In genomic region chr19:18687556-18687955, GRCm38 (mm10) we compare ENCODE assay signal across 8 mouse cellular contexts. TPM values are rescaled to one million over a fixed set of nuclear protein-coding genes. Genes with fewer than 3 reads are reported as not detected.
DNase-seq lines count a peak whose midpoint lies in the region; ATAC-seq and TF ChIP-seq lines count a peak whose summit lies in the region.

No protein-coding gene starts in this region.

- ATAC-seq in neural tube, embryonic 12.5 days (ENCODE audit: low FRiP score, low read depth) = 0 out of 2 replicates have a peak, but pooled peaks have one; percentile 17
- peak; percentile 89 for ATAC-seq in common myeloid progenitor, adult 5-6 weeks (replicated peaks; ENCODE audit: low read depth, poor library complexity, severe bottlenecking)
- peak; percentile 49; the same call in 1 of the 2 replicates for ATAC-seq in intestine, embryonic 15.5 days
- ATAC-seq in neural tube, embryonic 15.5 days (ENCODE audit: low FRiP score) = no peak

- TF ChIP-seq CTCF in cerebellum, adult 2 months (IDR thresholded peaks at IDR 0.05; ENCODE audit: borderline replicate concordance, insufficient read depth, low read depth, low read length) = peak; percentile 75

- peak; percentile 39 to 43 for DNase-seq in cerebellum, adult 2 months
- no peak for DNase-seq in cerebellum, adult 11-12 months
- no peak for DNase-seq in neural tube, embryonic 10.5 days (ENCODE audit: extremely low spot score, low spot score)
- peak; percentile 56 for DNase-seq in mesoderm, embryonic 11.5 days (ENCODE audit: low read depth, low spot score)

- TF ChIP-seq POLR2A in cerebellum, adult 2 months (IDR thresholded peaks at IDR 0.05; ENCODE audit: borderline replicate concordance, insufficient read depth, low read length) = no peak

- no peak overlapping the region for H3K27ac ChIP-seq in cerebellum, adult 2 months (ENCODE audit: insufficient read depth, low read length)
- no peak overlapping the region for H3K27ac ChIP-seq in neural tube, embryonic 12.5 days
- no peak overlapping the region for H3K27ac ChIP-seq in intestine, embryonic 15.5 days
- no peak overlapping the region for H3K27ac ChIP-seq in neural tube, embryonic 15.5 days (replicated peaks)

- no peaks in the 10 kb centered on the region for H3K9me3 ChIP-seq in neural tube, embryonic 12.5 days
- H3K9me3 ChIP-seq in intestine, embryonic 15.5 days = no peaks in the 10 kb centered on the region
- H3K9me3 ChIP-seq in neural tube, embryonic 15.5 days (replicated peaks) = no peaks in the 10 kb centered on the region

- no peaks in the 10 kb centered on the region for H3K4me1 ChIP-seq in cerebellum, adult 2 months (ENCODE audit: control insufficient read depth, insufficient read depth, low read length)
- H3K4me1 ChIP-seq in neural tube, embryonic 12.5 days = no peaks in the 10 kb centered on the region
- H3K4me1 ChIP-seq in intestine, embryonic 15.5 days (replicated peaks) = no peaks in the 10 kb centered on the region
- no peaks in the 10 kb centered on the region for H3K4me1 ChIP-seq in neural tube, embryonic 15.5 days

- WGBS in cerebellum, adult 2 months = 73% methylated on average over 3 of the region's 3 CpGs
- 77% methylated on average over 3 of the region's 3 CpGs for WGBS in neural tube, embryonic 12.5 days
- 72% methylated on average over 3 of the region's 3 CpGs for WGBS in intestine, embryonic 15.5 days
- 85% methylated on average over 3 of the region's 3 CpGs for WGBS in neural tube, embryonic 15.5 days

- no peaks in the 10 kb centered on the region for H3K36me3 ChIP-seq in neural tube, embryonic 12.5 days
- 0 out of 2 replicates have a peak, but pooled peaks cover 3% of the 10 kb centered on the region for H3K36me3 ChIP-seq in intestine, embryonic 15.5 days
- 0 out of 2 replicates have a peak, but pooled peaks cover 3% of the 10 kb centered on the region for H3K36me3 ChIP-seq in neural tube, embryonic 15.5 days

- H3K4me3 ChIP-seq in cerebellum, adult 2 months (replicated peaks; ENCODE audit: insufficient read depth, low read depth, low read length) = no peak overlapping the region
- no peak overlapping the region for H3K4me3 ChIP-seq in neural tube, embryonic 12.5 days
- H3K4me3 ChIP-seq in intestine, embryonic 15.5 days (replicated peaks) = no peak overlapping the region
- no peak overlapping the region for H3K4me3 ChIP-seq in neural tube, embryonic 15.5 days (replicated peaks)

- H3K4me2 ChIP-seq in neural tube, embryonic 12.5 days (replicated peaks) = no peak overlapping the region
- H3K4me2 ChIP-seq in intestine, embryonic 15.5 days (replicated peaks) = no peak overlapping the region
- H3K4me2 ChIP-seq in neural tube, embryonic 15.5 days = no peak overlapping the region

- H3K9ac ChIP-seq in neural tube, embryonic 12.5 days = no peak overlapping the region
- no peak overlapping the region for H3K9ac ChIP-seq in intestine, embryonic 15.5 days
- no peak overlapping the region for H3K9ac ChIP-seq in neural tube, embryonic 15.5 days (replicated peaks)

- no peaks in the 10 kb centered on the region for H3K27me3 ChIP-seq in cerebellum, adult 2 months (ENCODE audit: control insufficient read depth, insufficient read depth, low read length)
- H3K27me3 ChIP-seq in neural tube, embryonic 12.5 days (replicated peaks) = no peaks in the 10 kb centered on the region
- H3K27me3 ChIP-seq in intestine, embryonic 15.5 days (replicated peaks) = no peaks in the 10 kb centered on the region
- H3K27me3 ChIP-seq in neural tube, embryonic 15.5 days (replicated peaks) = no peaks in the 10 kb centered on the region

RNA-seq across cellular contexts. Expression of gene Carnmt1, which starts 17.0 kb away (rescaled TPM):
- polyA plus RNA-seq in cerebellum, adult 2 months (2012; rRNA removed) = 7.7 and 8.2 TPM in 2 replicates
- polyA plus RNA-seq in neural tube, embryonic 12.5 days (2016; fragmentation: Nextera tagmentation; extraction: Ambion mirVana) = 23.8 and 24.0 TPM in 2 replicates
- total RNA-seq in common myeloid progenitor, adult 5-6 weeks (2017) = 37.3 and 44.7 TPM in 2 replicates
- polyA plus RNA-seq in intestine, embryonic 15.5 days (2015; fragmentation: Nextera tagmentation; extraction: Ambion mirVana) = 21.2 and 24.0 TPM in 2 replicates
- 12.7 and 14.1 TPM in 2 replicates for polyA plus RNA-seq in neural tube, embryonic 15.5 days (2015; fragmentation: Nextera tagmentation; extraction: Ambion mirVana)

RNA-seq across cellular contexts. Expression of gene D030056L22Rik, which starts 25.4 kb away (rescaled TPM):
- 28.4 and 28.8 TPM in 2 replicates for polyA plus RNA-seq in cerebellum, adult 2 months (2012; rRNA removed)
- polyA plus RNA-seq in neural tube, embryonic 12.5 days (2016; fragmentation: Nextera tagmentation; extraction: Ambion mirVana) = 80.8 and 81.0 TPM in 2 replicates
- total RNA-seq in common myeloid progenitor, adult 5-6 weeks (2017) = 21.9 and 27.0 TPM in 2 replicates
- 26.4 and 30.8 TPM in 2 replicates for polyA plus RNA-seq in intestine, embryonic 15.5 days (2015; fragmentation: Nextera tagmentation; extraction: Ambion mirVana)
- 51.8 and 53.6 TPM in 2 replicates for polyA plus RNA-seq in neural tube, embryonic 15.5 days (2015; fragmentation: Nextera tagmentation; extraction: Ambion mirVana)

RNA-seq across cellular contexts. Expression of gene Nmrk1, which starts 55.8 kb away (rescaled TPM):
- polyA plus RNA-seq in cerebellum, adult 2 months (2012; rRNA removed) = 10.7 and 10.8 TPM in 2 replicates
- 9.7 and 13.1 TPM in 2 replicates for polyA plus RNA-seq in neural tube, embryonic 12.5 days (2016; fragmentation: Nextera tagmentation; extraction: Ambion mirVana)
- 4.0 and 7.6 TPM in 2 replicates for total RNA-seq in common myeloid progenitor, adult 5-6 weeks (2017)
- 9.0 and 9.8 TPM in 2 replicates for polyA plus RNA-seq in intestine, embryonic 15.5 days (2015; fragmentation: Nextera tagmentation; extraction: Ambion mirVana)
- 8.3 and 10.1 TPM in 2 replicates for polyA plus RNA-seq in neural tube, embryonic 15.5 days (2015; fragmentation: Nextera tagmentation; extraction: Ambion mirVana)

RNA-seq across cellular contexts. Expression of gene Ostf1, which starts 55.9 kb away (rescaled TPM):
- polyA plus RNA-seq in cerebellum, adult 2 months (2012; rRNA removed) = 26.4 and 29.0 TPM in 2 replicates
- 47.0 and 53.1 TPM in 2 replicates for polyA plus RNA-seq in neural tube, embryonic 12.5 days (2016; fragmentation: Nextera tagmentation; extraction: Ambion mirVana)
- 99.8 and 109 TPM in 2 replicates for total RNA-seq in common myeloid progenitor, adult 5-6 weeks (2017)
- 86.3 and 87.4 TPM in 2 replicates for polyA plus RNA-seq in intestine, embryonic 15.5 days (2015; fragmentation: Nextera tagmentation; extraction: Ambion mirVana)
- polyA plus RNA-seq in neural tube, embryonic 15.5 days (2015; fragmentation: Nextera tagmentation; extraction: Ambion mirVana) = 43.9 and 55.2 TPM in 2 replicates

Comparison
In these comparisons a context has a peak if more than half of its experiments do, and no peak if none do; other contexts are left out.
1. DNase-seq: peak in cerebellum, adult 2 months (2 of 2) and mesoderm, embryonic 11.5 days (single experiment); none in cerebellum, adult 11-12 months (single experiment) and neural tube, embryonic 10.5 days (single experiment).